Mouse (Mus musculus): ENCODE measurements around the gene Cdk18.
"Not testable (repeated sequence)": the region's sequence is repeated elsewhere in the genome, so short reads cannot be mapped to it uniquely, and the experiment has no call there.

Cdk18 gene

DNA sequence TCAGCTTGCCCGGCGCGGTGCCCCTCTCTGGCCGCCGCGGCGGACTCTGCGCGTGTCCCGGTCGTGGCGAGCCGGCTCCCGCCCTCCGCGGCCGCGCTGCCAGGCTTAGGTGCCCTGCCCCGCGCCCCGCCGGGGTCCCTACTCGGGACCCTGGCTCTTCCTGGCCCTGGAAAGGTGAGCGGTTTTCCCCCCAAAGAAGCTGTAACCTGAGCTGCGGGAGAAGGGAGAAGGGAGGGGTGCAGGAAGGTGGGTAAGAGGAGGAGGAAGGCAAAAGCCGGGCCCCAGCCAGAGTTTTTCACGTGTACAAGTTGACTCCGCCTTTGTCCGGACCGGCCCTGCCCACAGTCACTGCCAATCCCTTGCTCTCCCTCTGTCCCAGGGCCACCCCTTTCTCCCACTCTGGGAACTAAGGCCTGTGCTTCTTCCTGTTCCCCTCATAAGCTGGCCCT, at the start of gene Cdk18:
Gene Cdk18 (minus strand): TSS at position 269 of the 449 bp plus-strand sequence.
- peak; percentile 77 for DNase-seq (ENCODE audit: low spot score)

DNA sequence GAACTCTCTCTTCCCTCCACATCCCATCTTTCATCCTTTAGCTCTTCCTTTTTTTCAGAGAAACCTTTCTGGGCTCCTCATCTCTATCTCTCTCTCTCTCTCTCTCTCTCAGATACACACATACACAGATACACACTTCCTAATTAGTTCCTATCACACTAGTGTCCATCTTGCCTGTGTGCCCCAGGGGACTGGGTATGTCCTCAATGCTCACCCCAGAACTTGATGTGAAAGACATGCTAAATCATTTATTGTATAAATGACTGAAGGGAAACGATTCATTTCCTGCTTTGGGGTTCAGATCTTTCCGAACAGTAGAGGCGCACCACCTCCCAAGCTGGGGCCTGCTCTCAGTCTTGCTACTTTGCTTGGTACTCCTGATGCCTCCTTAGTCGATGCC, 49.7 kb upstream of the Cdk18 start:
- DNase-seq (ENCODE audit: low spot score): peak; percentile 5

DNA sequence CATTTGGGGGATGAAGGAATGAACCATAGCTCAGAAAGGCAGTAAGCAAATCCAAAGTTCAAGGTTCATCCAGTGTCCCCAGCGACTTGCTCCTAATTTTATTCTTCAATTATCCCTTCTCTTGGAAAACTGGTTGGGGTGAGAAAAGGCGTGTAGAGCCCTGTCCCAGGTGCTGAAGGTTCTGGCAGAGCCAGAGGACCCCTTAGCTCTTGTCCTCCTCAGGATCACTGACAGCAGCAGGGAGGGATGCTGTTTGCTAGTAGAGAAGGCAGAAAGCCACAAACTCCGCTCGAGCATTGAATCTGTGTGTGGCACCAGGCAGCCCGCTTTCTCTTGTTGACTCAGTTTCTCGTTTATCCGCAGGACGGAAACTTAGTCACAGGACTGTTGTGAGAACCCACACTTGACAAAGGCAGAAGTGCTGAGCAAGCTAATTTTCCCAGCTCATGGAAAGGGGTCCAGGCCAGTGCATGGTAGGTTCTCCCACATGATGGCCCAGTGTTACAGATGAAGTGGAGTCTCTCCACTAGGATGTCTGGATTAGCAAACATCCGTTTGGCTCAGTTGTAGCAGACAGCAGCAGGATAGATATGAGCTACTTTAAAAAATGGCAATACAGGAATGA, 49.1 kb upstream of the Cdk18 start:
- DNase-seq (ENCODE audit: low spot score): peak; percentile 55

DNA sequence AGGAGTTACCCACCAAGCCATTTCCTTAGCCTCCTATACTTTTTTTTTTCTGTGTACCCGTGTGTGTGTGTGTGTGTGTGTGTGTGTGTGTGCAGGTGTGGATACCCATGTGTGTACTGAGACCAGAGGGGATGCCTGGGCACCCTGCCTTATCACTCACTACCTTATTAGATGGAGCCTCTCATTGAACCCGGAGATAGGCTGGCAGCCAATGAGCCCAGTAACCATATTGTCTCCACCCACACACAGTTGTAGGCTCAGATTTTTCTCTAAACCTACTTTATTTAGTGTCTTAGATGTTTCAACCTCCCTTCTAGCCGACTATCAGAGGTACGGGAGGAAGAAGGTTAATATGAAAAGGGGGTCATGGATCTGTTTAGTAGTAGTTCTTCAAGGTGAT, 46.8 kb upstream of the Cdk18 start:
- no peak for DNase-seq (ENCODE audit: low spot score)

DNA sequence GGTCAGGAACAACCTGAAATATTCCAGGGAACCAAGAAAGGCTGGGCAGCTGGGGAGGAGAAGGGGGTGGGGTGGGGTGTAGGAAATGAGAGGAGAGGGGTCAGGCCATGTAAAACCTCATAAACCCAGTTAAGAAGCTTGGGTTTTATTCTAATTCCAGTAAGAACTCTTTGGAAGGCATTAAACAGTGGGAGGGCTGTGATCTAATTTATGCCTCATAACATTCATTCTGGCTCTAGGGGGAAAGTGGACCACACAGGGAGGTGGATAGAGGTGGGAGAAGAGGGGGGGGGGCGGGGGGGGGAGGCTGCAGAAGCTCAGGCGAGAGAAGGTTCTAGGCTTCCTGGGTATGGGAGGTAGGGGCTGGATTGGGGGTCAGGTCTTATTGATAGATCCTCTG, 32.1 kb upstream of the Cdk18 start:
- DNase-seq (ENCODE audit: low spot score): no peak

DNA sequence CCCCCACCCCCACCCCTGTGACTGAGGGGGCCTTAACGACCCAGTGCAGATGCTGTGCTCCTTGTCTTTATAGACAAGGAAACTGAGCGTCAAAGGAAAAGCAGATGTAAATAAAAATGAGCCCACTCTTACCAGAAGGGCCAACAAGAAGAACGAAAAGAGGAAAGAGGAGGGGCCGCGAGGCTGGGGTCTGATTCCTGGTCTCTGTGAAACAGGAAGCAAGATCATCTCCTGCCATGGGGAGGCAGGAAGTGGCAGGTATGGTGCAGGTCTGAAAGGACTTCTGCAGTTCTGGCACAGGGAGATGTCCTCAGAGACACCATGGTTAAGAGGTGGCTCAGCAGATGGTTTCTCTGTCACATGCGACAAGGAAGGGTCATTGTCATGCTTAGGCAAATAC, 31.2 kb upstream of the Cdk18 start:
- DNase-seq (ENCODE audit: low spot score): no peak

DNA sequence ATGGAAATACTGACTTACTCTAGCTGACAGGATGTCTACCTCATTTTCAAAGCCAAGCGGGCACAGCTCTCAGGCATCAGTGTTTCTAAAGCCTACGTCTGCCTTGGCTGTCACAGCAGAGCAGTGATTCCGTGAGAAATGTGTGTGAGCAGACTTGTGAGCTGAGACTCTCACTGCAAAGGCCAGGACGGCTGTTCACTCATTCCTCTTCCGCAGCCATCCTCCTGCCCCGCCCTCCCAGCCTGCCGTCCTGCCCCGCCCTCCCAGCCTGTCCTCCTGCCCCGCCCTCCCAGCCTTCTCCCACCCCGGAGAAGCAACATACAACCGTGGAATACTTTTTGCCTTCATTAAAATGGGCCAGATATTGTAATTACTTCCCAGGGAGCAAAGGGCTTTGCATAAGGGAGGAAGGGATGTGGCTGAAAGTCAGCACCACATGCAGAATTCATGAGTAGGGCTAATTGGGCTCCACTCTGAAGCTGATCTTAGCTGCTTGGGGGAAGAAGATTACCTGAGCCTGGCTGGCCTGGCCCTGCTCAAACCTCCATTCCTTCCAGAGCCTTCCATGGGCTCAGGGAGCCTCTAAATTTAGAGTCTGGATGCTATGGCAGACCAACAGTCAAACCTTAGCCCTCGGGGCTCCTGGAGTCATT, 28.8 kb upstream of the Cdk18 start:
- DNase-seq (ENCODE audit: low spot score): peak; percentile 53

DNA sequence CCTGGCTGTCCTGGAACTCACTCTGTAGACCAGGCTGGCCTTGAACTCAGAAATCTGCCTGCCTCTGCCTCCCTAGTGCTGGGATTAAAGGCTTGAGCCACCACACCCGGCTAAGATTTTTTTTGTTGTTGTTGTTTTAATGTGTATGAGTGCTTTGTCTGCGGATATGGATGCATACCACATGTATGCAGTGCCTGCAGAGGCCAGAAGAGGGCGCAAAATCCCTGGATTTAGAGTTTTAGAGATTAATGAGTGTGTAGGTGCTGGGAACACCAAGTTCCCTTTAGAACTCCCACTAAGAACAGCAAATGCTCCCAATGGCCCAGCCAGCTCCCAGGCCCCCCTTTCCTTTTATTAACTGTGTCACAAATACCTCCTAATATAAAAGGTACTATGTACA, 26.4 kb upstream of the Cdk18 start:
- DNase-seq (ENCODE audit: low spot score): no peak

DNA sequence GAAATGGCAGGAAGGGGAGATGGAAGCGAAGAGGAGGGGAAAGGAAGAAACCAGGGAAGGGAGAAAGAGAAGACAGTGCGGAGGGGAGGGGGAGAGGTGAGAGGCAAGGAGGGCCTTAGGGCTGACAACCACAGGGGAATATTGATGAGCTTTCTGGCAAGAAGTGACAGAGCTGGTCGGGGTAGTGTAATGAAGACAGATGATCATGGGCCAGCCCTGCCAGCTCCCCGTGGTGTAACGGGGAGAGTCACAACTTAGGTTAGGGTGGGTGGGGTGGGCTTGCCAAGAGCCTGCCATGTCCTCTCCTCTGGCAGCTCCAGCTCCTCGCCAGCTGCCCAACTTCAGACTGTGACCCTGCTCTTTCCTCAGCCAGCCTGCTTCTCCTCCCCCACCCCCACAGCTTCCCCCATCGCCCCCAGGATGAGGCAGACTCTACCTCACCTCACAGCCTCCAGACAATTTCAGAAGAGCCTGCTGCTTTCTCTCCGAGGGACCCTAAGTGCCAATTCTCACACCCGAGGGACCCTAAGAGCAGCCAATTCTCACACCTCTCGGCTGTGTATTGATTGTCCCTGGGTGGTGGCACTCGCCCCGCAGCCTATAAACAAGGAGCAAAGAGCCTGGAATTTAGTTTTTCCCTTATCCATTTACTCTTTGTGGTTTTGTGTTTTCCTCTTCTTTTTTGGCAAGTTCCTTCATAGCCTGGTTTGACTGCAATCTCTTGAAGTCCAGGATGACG, 25.5 kb upstream of the Cdk18 start:
- no peak for DNase-seq (ENCODE audit: low spot score)

DNA sequence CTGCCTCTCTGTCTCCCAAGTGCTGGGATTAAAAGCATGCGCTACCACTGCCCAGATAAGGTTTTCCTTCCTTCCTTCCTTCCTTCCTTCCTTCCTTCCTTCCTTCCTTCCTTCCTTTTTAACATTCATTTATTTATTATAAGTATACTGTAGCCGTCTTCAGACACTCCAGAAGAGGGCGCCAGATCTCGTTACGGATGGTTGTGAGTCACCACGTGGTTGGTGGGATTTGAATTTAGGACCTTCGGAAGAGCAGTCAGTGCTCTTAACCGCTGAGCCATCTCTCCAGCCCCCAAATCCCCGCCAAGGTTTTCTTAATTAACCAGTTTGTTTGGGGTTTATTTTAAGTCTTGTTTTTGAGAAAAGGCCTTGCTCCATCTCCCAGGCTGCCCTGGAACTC, 23.1 kb upstream of the Cdk18 start:
- not testable (repeated sequence) for DNase-seq (ENCODE audit: low spot score)

DNA sequence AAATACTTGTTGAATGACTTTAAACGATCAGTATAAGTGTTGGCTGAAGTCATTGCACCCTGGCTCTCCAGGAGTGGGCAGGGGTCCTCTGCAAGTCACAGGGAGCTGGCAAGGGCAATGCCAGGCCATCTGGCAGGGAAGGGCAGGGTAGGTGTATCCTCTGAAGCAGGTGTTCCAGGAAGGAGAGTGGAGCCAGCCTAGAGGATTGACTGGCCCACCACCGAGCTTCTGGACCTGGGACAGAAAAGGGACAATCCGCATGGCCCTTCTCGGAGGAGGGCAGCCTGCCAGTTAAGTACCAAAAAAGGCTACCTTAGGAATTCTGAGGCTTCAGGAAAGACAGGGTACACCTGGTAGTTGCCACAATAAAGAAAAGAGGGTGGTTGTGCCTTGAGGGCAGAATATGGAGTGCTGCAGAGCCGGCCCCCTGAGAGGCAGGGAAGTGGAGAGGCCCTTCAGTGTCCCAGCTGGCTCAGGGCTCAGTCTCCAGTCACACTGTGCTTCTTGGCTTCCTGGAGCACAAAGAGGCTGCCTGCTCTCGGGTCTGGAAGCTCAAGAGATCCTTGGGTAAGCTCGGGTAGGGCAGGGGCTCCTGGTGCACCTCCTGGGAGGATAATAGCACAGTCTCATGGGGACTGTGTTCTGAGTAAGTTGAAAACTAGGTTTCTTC, 21.9 kb upstream of the Cdk18 start:
- DNase-seq (ENCODE audit: low spot score): no peak

DNA sequence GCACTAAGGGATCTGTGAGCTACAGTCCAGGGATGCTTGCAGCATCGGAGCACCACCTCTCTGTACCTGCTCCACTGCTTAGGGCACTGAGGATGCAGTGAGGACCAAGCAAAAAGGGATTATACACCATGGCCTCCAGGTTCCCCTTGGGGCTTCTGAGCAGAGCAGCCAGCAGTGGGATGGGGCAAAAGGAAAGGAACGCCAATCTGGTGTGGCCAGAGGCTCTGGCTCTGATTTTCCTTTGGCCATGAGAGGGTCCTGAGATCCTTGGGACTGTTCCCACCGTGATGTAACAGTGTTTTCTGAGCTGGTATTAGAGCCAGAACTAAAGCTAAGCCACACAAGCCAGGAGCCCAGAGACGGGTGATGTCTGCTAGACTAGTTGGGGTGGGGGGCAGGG, 20.2 kb upstream of the Cdk18 start:
- DNase-seq (ENCODE audit: low spot score): no peak

DNA sequence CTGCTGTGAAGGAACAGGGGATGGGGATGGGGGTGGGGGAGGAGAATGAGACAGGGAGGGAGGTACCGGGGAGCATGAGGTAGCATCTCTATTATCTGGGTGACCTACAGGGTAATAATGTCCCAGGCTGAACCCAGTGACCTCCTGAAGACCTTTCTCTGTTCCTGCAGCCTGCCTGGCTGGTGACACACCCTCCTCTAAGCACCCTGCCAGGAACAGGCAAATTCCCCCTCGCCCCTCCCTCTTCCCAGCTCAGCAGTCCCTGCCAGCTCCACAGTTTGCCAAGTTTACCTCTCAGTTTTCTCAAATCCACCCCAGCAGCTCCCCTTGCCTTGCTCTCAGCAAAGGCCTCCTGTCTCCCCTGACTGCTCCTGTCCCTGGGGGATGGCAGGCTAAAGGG, 19.3 kb upstream of the Cdk18 start:
- DNase-seq (ENCODE audit: low spot score): no peak

DNA sequence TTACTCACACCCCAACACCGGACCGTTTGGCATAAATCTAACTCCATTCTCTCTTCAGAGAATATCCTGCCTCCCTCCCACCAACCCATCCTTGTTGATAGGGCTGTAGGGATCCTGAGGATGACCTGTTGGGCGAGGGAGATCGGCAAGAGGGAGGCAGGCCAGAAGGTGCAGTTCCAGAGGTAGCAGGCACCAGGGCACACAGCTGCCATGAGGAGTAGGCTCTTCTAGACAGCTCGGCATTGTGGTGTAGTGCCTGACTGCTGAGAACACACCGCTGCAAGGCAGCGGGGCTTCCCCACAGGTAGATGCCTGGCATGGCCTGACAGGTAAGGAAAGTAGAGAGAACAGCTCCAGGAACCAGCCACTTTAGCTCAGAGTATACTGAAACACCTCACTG, 18.3 kb upstream of the Cdk18 start:
- DNase-seq (ENCODE audit: low spot score): no peak

DNA sequence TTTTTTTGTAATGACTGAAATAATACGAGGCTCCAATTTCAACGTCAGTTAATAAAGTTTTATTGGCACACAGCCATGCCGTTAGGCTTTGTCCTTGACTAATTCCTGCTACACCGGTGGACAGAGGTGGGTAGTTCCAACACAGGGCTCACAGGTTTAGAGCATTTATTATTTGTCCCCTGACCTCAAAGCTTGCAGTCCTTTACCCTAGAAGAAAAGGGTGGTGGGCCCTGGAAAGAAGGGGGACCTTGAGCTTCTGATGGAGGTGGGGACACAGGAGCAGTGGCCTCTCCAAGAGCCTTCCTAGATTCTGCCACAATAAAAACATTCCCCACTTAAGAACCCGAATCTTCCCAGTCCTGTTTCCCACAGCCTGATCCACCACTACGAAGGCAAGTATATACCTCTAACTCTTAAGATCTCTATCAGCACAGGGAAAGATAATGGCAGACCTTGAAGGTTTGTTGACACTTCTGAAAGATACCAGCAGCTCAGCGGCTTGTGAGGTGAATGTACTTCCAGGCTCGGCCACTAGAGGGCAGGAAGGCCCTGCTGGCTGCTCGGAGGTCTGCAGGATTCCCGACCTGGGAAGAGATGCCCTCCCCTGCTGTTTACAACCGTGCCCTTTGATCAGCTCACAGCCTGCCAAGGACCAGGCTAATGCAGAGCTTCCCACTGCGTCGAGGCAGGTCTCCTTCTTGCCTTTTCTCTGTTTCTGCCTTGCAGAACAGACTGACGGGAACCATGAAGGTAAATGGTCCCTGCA, 17.7 kb upstream of the Cdk18 start:
- peak; percentile 93 for DNase-seq (ENCODE audit: low spot score)

DNA sequence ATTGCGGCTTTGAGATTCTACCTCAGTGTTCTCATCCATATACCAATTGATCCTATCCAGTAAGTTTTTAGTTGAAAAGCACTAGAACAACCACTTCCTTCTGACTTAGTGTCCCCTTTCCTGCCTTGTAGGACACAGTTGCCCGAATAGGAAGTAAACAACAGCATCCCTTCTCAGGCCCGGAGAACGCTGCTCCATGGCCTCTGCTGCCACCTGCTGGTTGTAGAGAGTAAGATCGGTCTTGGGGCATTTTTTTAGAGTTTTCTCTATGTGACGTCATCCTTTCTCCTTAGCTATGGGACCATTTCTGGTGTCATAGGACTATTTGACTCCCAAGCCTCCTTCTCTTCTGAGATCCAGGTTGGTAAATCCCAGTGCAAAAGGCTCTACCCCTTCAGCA, 16.3 kb upstream of the Cdk18 start:
- DNase-seq (ENCODE audit: low spot score): peak; percentile 95

DNA sequence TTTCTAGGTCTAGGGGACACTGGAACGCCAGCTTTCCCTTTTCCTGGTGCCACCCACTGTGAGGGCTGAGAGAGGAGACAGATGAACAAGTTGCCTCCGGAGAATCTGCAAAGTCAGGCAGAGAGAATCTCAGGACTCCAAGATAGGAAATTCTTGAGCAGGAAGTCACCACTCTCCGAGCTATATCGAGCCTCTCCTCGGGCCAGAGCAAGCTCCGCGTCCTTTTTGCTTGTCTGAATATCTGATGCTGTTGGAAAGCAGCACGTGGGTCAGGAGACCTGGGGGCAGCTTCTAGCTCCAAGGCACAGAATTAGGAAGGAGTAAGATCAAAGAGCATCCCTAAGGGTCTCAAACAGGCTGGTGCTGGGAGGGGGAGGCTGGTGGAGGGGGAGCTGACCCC, 14.2 kb upstream of the Cdk18 start:
- no peak for DNase-seq (ENCODE audit: low spot score)

DNA sequence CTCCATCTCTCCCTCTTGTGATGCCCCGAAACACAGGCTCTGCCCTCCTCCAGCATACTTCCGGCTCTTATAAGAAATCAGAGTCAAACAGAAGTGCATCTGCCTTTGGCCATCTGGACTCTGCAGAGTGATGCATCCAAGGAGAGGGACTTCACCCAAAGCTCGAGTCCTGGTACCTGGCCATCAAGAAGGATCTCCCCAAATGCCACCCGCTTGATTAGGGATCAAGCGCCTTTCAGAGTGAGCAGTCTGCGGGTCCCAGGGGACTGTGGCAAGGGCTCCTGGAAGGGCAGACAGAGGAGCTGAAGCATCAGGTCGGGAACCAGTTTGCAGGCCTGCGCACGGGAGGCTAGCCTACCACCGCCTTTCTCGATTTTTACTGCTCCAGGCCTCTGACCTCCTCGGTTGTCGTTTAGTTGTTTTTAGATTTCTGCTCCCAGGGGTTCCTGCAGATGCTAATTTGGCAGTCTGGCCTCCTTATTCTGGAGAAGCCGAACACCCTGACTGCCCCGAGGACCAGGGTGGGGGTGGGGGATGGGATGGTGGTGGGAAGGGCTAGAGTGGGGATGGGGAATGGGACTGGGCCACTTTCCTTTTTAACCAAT, 13.7 kb upstream of the Cdk18 start:
- no peak for DNase-seq (ENCODE audit: low spot score)

DNA sequence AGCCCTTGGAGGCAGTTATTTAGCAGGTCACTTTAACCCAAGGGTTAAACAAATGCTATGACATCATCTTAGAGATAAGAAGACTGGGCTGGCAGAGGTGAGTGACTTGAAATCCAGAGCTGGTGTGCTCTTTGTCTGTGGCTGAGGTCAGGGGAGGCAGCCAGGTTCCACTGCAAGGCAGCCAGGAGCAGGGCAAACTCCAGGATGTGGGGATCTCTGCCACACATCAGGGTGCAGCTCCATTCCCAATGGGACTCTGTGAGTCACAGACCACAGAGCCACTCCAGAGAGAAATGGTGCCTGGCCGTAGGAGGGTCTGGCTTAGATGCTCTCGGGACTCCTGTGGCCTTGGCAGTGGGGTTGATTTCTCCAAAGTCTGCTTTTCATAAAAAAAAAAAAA, 12.4 kb upstream of the Cdk18 start:
- no peak for DNase-seq (ENCODE audit: low spot score)

DNA sequence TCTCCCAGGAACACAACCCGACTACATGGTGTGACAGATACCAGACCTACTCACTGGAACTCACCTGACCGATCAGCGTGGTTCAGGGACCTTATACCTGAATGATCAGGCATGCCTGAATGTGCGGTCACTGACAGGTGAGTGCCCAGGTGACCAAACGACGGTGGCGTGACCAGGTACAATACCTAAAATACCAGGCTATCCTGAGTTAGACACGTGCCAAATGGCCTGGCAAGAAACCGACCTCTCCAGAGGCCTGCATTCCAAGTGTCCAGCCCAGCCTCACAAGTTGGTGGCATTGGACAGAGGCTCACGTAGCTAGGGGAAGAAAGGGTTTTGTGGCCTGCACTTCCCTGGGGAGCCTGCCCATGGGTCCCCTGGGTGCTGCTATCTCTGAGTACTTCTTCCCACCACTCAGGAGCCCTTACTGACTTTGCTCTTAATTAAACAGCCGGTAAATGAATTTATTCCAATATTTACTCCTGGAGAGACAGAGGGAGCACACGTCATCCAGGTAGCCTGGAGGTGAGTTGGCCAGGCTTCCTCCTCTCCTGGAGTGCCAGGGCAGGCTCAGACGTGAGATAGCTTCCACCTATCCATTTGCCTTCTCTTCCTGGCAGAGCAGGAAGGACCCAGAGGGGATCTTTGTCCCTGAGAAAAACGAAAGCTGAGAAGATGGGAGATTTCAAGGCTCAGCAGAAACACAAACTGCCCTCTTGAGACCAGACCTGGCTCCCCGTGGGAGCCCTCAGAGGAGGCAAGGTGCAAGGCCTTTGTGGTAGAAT, 11.5 kb upstream of the Cdk18 start:
- DNase-seq (ENCODE audit: low spot score): no peak

DNA sequence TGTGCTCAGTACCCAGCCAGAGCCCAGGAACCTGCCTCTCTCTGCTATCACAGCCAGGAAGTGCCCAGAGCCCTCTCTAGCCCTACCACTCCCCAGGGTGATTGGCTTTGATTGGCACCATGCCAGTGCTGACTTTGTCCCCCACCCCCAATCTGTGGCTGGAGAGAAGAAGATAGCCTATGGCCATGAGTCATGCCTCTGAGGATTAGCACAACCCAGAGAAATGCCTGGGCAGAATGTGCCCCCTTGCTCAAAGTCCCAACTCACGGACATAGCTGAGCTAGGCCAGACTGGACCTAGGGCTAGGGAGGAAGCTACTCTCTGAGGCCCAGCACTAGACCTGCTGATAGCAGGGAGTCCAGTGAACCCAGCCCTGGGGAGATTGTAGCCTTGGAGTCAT, 10.7 kb upstream of the Cdk18 start:
- no peak for DNase-seq (ENCODE audit: low spot score)
